Mouse (Mus musculus) CH12.LX (cell line): ENCODE data around the gene Sirt4.
"Not testable (repeated sequence)": the region's sequence is repeated elsewhere in the genome, so short reads cannot be mapped to it uniquely, and the experiment has no call there.

Experiments used
- CTCF ChIP-seq, 2 experiments: IDR thresholded peaks in 1 of 2; conservative IDR thresholded peaks in 1 of 2; 2 replicates each; pipeline ENCODE4 v1.5.1; 2011 to 2012; ENCODE audit warnings: low read depth in 2 of 2, low read length in 2 of 2, improper control_type of control experiment in 1 of 2, inconsistent platforms in 1 of 2, mild to moderate bottlenecking in 1 of 2, moderate library complexity in 1 of 2
- EP300 ChIP-seq: IDR thresholded peaks from 2 replicates; pipeline ENCODE4 v1.6.1; 2011; ENCODE audit warnings: low read length, improper control_type of control experiment
- KAT2A ChIP-seq: IDR thresholded peaks from 2 replicates; pipeline ENCODE4 v1.6.1; 2012; ENCODE audit warnings: low read length, improper control_type of control experiment, inconsistent platforms; ENCODE audit not compliant: insufficient replicate concordance
- MXI1 ChIP-seq: IDR thresholded peaks from 2 replicates; pipeline ENCODE4 v1.6.1; 2011; ENCODE audit warnings: mild to moderate bottlenecking, low read depth, low read length, improper control_type of control experiment
- NRF1 ChIP-seq: IDR thresholded peaks from 2 replicates; pipeline ENCODE4 v1.6.1; 2014; ENCODE audit warnings: low read depth, mild to moderate bottlenecking, inconsistent platforms, low read length, improper control_type of control experiment, moderate library complexity
- POLR2A ChIP-seq: IDR thresholded peaks from 2 replicates; pipeline ENCODE4 v1.6.1; 2011; ENCODE audit warnings: low read depth, mild to moderate bottlenecking, improper control_type of control experiment, low read length
- RCOR1 ChIP-seq: conservative IDR thresholded peaks from 2 replicates; pipeline ENCODE4 v1.6.1; 2012; ENCODE audit warnings: low read depth, mild to moderate bottlenecking, inconsistent platforms, low read length, improper control_type of control experiment
- TCF12 ChIP-seq: IDR thresholded peaks from 2 replicates; pipeline ENCODE4 v1.6.1; 2014; ENCODE audit warnings: low read depth, mild to moderate bottlenecking, inconsistent platforms, low read length, improper control_type of control experiment
- USF1 ChIP-seq: IDR thresholded peaks from 2 replicates; pipeline ENCODE4 v1.6.1; 2014; ENCODE audit warnings: low read depth, mild to moderate bottlenecking, inconsistent platforms, low read length, improper control_type of control experiment
- ZC3H11A ChIP-seq: IDR thresholded peaks from 2 replicates; pipeline ENCODE4 v1.6.1; 2012; ENCODE audit warnings: low read depth, mild to moderate bottlenecking, inconsistent platforms, low read length, improper control_type of control experiment
- ZKSCAN1 ChIP-seq: IDR thresholded peaks from 2 replicates; pipeline ENCODE4 v1.6.1; 2012; ENCODE audit warnings: low read depth, inconsistent platforms, low read length, improper control_type of control experiment, borderline replicate concordance

GRCm38 (mm10) chr5:115495618-115496017 is 11.1 kb upstream of the Sirt4 start:
- not testable (repeated sequence) for TF ChIP-seq USF1; NRF1; ZC3H11A; CTCF (conservative IDR thresholded peaks at IDR 0.05 in 1 of 2, IDR thresholded peaks at IDR 0.05 in 1 of 2; ENCODE audit: low read depth in 2 of 2, low read length in 2 of 2); POLR2A; TCF12; MXI1; EP300; RCOR1; ZKSCAN1; KAT2A
